In genomic region chr16:13368645-13369044, GRCm38 (mm10) we compare ENCODE assay signal across 16 mouse cellular contexts.
"Had no signal": no experiment of that assay in that cellular context is flagged by ENCODE, and none has a peak within 500 bp of the region (broad histone marks: within the 10 kb centered on the region; RNA-seq: fewer than 3 reads in every experiment).

No protein-coding gene starts in this region.

- H3K4me3 ChIP-seq: neural tube, embryonic 13.5 days; neural tube, embryonic 15.5 days; stomach, embryonic 15.5 days had no signal

- H3K27ac ChIP-seq: neural tube, embryonic 13.5 days; neural tube, embryonic 15.5 days; stomach, embryonic 15.5 days; stomach, postnatal 0 days had no signal

- H3K4me2 ChIP-seq: neural tube, embryonic 13.5 days; neural tube, embryonic 15.5 days; stomach, embryonic 15.5 days had no signal

- H3K27me3 ChIP-seq: neural tube, embryonic 13.5 days; neural tube, embryonic 15.5 days; stomach, embryonic 15.5 days had no signal

- DNase-seq: retina, postnatal 1 day; right cerebral cortex, adult 18-20 months; right cerebral cortex, postnatal 14 days; right cerebral cortex, postnatal 25 days; right cerebral cortex, postnatal 4 days; spleen, adult 18-20 months; thymus, adult 18-20 months; thymus, adult 2 months; thymus, postnatal 14 days; thymus, postnatal 25 days; thymus, postnatal 36 days; thymus, postnatal 4 days had no signal

- H3K36me3 ChIP-seq: neural tube, embryonic 13.5 days; neural tube, embryonic 15.5 days had no signal
